Mouse (Mus musculus) megakaryocyte progenitor cell, adult 5-6 weeks (primary cell): Measurements from ENCODE around the gene Reln. TPM values are rescaled to one million over a fixed set of nuclear protein-coding genes. Genes with fewer than 3 reads are reported as not detected.

Experiments used
- ATAC-seq: replicated peaks from 2 replicates; pipeline ENCODE4 v1.8.0; 2016; ENCODE audit warnings: mild to moderate bottlenecking, moderate TSS enrichment, inconsistent platforms; ENCODE audit not compliant: poor library complexity
- total RNA-seq, 2 experiments: library from RNA; stranded (forward) in 1 of 2; stranded (reverse) in 1 of 2; fragments of 157-497, 149-512 nt in 1 of 2; fragments of 200-1000 nt in 1 of 2; gene quantifications; 2 replicates each; pipeline versions ENCODE4 v1.2.3 to v1.2.4; 2015 to 2017

Gene Reln
- total RNA-seq, 2 experiments from 2014 or later = not detected

DNA sequence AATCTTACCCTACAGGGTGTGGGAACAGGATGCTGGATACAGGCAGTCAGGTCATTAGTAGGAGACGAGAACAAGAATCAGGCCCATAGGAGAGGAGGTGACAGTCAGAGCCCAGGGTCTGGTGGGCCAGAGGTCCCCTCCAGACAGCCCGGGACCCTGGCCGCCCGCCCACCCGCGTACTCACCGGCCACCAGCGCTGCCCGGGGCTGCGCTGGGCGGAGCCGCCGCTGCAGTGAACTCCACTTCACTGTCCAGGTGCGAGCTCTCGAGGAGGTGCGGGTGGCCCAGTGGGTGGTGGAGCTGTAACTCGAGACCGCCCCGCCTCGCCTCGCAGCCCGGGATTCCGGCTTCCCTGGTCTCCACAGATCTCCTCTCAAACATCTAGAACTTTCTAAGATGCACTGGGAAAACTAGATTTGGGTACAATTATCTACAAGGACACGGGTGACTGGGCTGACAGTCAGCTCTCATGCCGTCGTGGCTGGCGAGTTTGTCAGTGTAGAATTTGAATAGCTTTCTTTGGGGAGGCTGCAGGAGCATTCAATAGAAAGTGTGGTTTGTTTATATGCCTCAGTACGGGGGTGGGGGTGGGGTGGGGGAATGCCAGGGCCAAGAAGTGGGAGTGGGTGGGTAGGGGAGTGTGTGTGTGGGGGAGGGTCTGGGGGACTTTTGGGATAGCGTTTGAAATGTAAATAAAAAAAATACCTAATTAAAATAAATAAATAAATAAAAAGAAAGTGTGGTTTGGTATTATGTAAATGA lies 479.0 kb downstream of the Reln start, which contains the start of gene Slc26a5:
TSS of gene Slc26a5 (minus strand) at position 259 of the 762 bp plus-strand sequence.
- ATAC-seq = no peak

DNA sequence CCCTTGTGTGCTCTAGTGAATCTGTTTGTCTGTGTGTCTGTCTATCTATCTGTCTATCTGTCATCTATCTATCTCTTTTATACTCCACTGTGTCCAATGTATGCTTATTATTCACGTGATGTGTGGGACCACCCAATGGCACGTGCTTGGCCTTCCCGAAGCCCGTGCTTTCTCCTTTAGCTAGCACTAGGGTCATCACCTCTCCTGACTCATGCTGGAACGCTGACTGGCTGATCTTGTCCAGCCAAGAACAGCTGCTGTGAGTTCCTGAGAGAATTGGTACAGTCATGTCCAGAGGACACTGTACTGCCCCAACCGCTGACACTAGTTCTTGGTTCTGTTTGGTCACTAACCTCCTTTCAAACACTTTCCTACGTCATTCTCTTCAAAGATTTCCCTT lies 485.8 kb downstream of the Reln start:
- no peak for ATAC-seq

DNA sequence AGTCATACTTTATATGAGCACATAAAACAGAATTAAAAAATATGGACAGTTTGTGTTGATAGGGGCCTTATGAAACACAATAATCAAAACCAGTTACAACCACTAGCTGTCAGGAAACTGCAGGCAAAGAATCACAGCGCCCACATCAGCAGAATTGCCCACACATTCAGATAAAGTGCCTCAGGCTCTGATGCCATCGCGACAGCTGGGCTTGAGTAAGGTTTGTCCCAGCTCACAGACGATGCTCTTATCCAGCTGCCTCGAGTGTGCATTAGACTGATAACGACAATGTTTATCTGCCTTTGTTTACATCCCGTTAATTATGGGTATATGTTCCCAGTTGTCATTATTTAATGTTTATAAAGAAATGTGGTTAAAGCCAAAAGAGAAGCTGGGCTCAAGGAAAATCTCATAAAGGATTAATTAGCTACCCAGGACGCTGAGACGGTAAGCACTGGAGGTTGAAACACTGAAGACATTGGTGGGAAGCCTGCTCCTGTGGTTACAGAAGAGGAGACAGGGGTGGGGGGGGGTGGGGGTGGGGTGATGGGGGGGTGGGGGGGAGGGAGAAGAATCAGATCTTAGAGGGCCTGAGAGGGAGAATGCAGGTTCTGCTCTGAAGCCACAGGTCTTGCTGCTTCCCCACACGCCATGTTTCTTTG lies 492.7 kb downstream of the Reln start:
- ATAC-seq = no peak

DNA sequence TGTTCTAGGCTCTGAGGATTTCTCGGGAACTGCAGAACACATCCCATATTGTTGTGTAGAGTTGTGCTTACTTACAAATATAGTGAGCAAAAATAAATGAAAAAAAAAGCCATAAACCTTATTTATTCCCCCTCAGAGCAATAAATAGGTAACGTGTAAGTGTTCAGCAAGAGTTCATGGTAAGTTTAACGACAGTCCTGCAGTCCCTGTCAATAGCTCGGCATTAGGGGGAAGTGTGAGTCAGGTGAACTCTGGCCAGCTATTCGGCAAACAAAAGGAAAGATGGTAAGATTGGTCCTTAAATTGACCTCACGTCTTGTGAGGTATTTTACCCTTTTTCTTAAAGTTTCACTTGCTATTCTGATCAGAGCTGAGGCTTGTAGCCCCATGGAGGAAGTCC lies 497.1 kb downstream of the Reln start:
- no peak for ATAC-seq

DNA sequence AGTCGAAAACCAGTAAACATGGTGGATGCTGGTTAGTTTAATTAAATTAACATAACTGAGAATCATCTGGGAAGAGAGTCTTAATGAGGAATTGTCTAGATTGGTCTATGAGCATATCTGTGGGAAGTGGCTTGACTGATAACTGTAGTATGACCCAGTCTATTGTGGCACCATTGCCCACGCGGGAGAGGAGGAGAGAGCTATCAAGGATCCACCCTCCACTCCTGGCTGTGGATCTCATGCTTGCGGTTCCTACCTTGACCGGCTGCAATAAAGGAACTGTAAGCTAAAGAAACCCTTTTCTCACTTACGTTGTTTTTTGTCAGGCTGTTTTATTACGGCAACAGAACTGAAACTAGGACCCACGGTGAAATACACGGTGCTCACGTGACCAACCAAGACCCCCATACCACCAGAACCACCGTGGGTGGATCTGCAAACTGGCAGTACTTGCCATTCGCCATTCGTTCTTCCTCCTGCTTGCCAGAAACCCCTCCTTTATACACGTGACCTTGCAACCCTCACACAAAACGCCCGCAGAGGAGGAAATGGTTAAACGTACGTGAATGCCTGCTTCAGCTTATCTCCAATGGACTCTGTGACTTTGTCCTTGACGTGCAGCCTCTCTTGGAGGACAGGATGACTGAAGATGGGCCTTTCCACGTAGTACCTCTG lies 497.7 kb downstream of the Reln start:
- ATAC-seq = no peak

DNA sequence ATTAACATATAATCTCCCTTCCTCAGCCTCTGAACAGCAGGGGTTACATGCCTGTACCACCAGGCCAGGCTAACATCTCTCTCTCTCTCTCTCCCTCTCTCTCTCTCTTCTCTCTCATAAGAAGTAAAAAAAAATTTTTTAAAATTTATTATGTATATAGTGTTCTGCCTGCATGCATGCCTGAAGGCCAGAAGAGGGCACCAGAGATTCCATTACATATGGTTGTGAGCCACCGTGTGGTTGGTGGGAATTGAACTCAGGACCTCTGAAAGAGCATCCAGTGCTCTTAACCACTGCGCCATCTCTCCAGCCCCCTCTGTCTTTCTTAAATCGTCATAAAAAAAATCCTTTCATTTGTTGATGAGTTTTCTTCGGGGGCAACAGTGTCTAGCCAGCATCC lies 499.8 kb downstream of the Reln start:
- ATAC-seq = peak; percentile 42; the same call in 1 of the 2 replicates

Other genes with a start within 250 kb of the Reln start
- gene Orc5, start 205.7 kb upstream of the Reln start, total RNA-seq (2015) = 34.9 and 35.3 TPM in 2 replicates
- 30.3 and 33.4 TPM in 2 replicates for gene Orc5, start 205.7 kb upstream of the Reln start, total RNA-seq (2017)